Mouse (Mus musculus) MEL (cell line): ENCODE results near the gene Gm10775.

Experiments
- CTCF ChIP-seq, 3 experiments: IDR thresholded peaks in 2 of 3; conservative IDR thresholded peaks in 1 of 3; 2 replicates each; pipeline ENCODE4 v1.5.1; 2011 to 2012; ENCODE audit warnings: low read length in 3 of 3, low read depth in 2 of 3, mild to moderate bottlenecking in 2 of 3, improper control_type of control experiment in 1 of 3, inconsistent platforms in 1 of 3, mixed read lengths in 1 of 3, moderate library complexity in 1 of 3; ENCODE audit not compliant: control insufficient read depth in 1 of 3, insufficient read depth in 1 of 3, poor library complexity in 1 of 3, severe bottlenecking in 1 of 3
- E2F4 ChIP-seq: IDR thresholded peaks from 2 replicates; pipeline ENCODE4 v1.6.1; 2011; ENCODE audit warnings: low read depth, low read length, improper control_type of control experiment, borderline replicate concordance
- POLR2A ChIP-seq, 2 experiments: IDR thresholded peaks; 2 replicates each; pipeline ENCODE4 v1.6.1; 2011 to 2012; ENCODE audit warnings: low read length in 2 of 2, mild to moderate bottlenecking in 2 of 2, control low read depth in 1 of 2, improper control_type of control experiment in 1 of 2, low read depth in 1 of 2, moderate library complexity in 1 of 2; ENCODE audit not compliant: control insufficient read depth in 1 of 2, insufficient read depth in 1 of 2, poor library complexity in 1 of 2
- POLR2AphosphoS5 ChIP-seq: IDR thresholded peaks from 2 replicates; pipeline ENCODE4 v1.6.1; 2012; ENCODE audit warnings: low read depth, borderline replicate concordance, mild to moderate bottlenecking, inconsistent platforms, low read length, moderate library complexity, mixed read lengths

- peak in 2 of 3 experiments; percentile 14 to 18; a peak in 2 of 6 replicates for TF ChIP-seq CTCF (IDR thresholded peaks at IDR 0.05 in 2 of 3, conservative IDR thresholded peaks at IDR 0.05 in 1 of 3; ENCODE audit: control insufficient read depth in 1 of 3, insufficient read depth in 1 of 3, low read depth in 2 of 3, low read length in 3 of 3, poor library complexity in 1 of 3, severe bottlenecking in 1 of 3)
- TF ChIP-seq POLR2A (IDR thresholded peaks at IDR 0.05; ENCODE audit: control insufficient read depth in 1 of 2, insufficient read depth in 1 of 2, low read depth in 1 of 2, low read length in 2 of 2, poor library complexity in 1 of 2): no peak
- TF ChIP-seq E2F4: no peak
- no peak for TF ChIP-seq POLR2AphosphoS5
Observed at GRCm38 (mm10) chr13:65286771-65287170, 27.4 kb downstream of the Gm10775 start.
